Mouse (Mus musculus): ENCODE data around the gene P2ry12.

P2ry12 gene

DNA sequence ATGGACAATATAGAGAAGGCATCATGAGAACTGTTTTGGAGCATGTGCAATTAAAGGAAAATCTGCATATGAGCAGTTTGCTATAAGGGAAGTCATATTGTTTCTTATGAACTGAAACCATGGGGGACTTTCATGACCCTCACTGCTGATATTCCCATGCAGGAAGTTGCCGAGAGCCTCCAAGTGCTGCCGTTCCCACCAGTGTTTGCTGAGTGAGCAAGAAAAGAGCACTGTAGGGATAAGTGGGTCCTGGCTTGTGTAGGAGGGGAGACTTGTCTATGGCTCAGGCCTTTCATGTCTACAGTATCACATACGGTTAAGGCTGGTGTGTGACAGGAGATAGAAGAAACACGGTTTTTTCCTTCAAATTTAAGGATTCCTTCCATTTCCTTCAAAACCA lies 77.0 kb downstream of the P2ry12 start:
- no peak for DNase-seq (ENCODE audit: low spot score)

DNA sequence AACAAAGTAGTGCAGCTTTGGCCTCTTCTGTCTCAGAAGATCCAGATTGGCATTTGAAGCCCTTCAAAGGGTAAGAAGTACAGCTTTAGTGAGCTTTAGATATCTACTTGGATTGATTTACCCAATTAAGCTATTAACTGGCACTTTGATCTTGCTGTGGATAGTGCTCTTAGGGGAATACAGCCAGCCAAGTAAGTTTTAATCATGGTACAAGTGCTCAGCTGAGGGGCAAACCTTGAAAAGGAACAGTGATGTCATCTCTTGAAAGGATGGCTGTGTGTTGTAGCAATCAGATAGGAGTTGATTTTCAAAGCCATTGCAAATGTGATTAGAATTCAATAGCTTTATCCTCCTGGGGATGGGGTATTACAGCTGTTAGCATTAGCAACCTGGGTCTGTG lies 80.5 kb downstream of the P2ry12 start:
- DNase-seq (ENCODE audit: low spot score): no peak

DNA sequence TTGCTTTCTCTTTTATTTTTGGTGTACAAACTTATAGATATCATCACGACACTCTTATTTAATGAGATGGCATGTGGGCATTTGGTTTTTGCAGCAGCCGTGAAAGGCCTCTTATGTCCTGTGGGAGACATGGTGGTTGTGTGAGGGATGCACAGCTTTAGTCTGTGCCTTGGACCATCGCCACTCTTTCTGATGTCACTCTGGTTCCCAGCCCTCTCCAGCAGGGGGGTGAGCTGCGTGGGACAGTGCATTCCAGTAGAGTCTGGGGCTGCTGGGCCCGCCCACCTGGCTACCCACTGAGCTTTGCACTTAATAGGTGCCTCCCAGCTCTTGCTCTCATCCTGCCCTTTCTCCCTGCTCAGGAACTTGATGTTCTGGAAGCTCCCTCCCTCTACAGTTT lies 81.5 kb downstream of the P2ry12 start:
- DNase-seq (ENCODE audit: low spot score): no peak

DNA sequence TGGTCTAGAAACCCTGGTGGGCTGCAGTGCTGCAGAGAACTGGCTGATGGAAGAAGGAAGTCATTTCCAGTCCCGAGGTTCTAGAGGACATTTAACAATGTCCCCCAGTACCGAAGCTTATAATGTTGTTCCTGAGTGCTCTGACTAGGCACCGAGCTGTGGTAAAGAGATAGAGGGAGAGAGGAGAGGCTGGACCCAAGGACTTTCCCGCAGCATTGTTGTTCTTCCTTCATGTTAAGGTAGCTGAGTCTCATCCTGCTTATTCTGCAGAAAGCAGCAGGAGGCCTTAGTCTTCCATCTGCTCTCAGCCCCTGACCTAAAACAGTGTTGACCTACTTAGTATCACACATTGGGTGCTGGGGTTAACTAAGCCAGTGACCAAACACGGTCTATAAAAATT lies 85.8 kb downstream of the P2ry12 start:
- no peak for DNase-seq (ENCODE audit: low spot score)

DNA sequence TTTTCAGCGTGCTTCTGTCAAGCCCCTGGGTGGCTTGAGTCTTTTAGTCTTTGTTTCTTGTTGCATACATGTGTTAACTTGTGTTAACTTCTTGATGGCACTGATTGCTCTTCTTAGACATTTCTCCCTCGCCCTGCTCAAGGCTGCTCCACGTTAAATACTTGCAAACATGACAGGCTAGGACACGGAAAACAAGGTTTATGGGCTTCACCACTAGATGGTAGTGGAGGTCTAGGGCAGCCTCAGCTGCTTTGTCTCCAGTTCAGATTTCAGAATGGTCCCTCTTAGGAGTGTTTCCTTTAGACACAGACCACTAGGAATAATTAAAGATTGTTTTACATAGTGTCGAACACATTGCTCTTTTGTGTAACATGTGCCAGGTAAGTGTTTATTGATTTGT lies 87.4 kb downstream of the P2ry12 start:
- peak; percentile 78 for DNase-seq (ENCODE audit: low spot score)

DNA sequence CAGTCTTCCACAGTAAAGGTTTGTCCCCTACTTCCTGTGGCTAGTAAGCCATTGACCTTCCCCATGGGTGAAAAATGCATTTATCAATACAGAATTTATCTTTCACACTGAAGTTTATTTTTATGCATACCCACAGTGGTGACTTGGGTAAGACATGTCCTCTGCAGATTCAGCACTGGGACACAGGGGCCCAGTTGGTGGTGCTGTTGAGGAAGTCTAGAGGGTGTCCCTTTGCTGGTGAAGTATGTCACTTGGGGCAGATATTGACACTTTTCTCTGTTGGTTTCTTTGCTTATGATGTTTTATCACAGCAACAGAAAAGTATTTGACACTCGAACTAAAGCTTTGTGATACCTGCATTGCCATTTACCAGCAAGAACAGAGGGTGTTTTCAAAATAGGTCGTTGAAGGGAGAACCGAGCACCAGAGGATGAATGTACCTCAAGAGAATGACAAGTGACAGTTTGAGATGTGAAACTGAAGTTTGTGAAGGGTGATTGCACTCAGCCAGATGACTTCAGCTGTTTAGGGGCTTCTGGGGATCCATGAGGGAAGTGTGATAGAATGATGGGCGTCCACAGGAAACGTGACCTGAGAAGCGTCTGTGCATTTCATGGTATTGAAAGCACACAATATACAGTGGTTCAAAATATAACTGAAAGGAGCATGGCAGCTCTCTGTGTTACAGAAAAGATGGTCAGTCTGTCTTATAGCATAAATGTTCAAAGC lies 88.1 kb downstream of the P2ry12 start:
- DNase-seq (ENCODE audit: low spot score): no peak

DNA sequence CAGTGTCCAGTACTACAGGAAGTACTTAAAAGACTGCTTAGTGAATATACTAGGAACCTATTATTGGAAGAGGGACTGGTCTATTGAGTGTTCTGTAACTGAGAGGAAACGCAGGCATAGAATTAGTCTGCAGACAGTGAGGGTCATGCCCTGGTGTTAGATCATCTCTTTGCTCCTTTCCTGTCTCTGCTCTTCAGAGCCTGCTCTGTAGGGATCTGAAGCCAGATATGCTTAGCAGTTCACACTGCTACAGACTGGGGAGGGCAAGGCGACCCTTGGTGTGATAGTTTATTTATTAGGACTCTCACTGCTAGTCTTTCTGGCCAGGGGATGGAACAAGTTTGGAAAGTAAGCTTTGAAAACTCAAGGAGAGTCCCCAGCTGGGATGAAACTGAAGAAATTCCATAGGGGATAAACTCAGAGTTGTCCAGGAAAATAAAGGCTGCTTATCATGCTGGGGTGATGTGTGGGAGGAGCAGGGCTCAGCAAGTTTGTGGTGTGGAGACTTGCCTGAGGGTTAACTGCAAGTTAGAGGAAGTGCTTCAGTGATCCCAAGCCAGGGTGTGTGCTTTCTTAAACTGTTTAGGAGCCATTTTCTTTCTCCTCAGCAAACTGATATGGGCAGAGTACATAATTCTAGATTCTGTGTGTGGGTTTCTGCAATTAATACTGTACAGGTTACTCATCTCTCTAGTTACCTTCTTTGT lies 92.6 kb downstream of the P2ry12 start:
- peak; percentile 7 for DNase-seq (ENCODE audit: low spot score)

DNA sequence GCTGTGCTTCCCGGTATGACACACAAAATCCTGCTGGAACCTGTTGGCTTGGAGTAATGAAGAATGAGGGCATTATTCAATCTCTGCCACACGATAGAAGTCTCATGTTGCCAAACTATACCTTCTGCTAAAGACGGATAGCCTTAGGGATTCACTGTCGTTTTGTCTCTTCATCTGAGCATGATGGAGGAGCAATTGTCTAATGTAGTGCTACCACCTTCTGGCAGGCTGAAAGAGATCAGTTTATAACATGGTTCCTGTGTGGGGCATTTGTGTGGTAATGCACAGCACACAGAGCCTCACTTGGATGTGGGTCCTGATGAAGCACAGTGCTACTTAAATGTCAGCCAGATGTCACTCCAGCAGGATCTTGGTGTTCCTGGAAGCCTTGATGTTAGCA lies 93.5 kb downstream of the P2ry12 start:
- DNase-seq (ENCODE audit: low spot score): peak; percentile 22

DNA sequence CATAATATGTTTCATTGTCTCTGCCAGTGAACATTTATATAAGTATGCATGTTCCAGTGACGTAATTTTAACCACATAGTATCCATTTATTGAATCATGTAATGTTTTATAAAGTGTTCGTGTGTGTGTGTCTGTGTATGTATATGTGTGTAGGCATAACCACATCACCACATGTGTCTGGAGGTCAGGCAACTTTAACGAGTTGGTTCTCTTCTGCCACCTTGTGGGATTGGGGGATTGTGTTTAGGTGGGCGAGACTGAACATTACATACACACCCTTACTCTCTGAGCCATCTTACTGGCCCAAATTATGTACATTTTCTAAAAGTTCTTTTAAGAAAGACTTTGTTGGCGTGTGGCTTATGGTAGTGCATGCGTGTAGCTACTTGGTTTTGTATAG lies 94.2 kb downstream of the P2ry12 start:
- no peak for DNase-seq (ENCODE audit: low spot score)

DNA sequence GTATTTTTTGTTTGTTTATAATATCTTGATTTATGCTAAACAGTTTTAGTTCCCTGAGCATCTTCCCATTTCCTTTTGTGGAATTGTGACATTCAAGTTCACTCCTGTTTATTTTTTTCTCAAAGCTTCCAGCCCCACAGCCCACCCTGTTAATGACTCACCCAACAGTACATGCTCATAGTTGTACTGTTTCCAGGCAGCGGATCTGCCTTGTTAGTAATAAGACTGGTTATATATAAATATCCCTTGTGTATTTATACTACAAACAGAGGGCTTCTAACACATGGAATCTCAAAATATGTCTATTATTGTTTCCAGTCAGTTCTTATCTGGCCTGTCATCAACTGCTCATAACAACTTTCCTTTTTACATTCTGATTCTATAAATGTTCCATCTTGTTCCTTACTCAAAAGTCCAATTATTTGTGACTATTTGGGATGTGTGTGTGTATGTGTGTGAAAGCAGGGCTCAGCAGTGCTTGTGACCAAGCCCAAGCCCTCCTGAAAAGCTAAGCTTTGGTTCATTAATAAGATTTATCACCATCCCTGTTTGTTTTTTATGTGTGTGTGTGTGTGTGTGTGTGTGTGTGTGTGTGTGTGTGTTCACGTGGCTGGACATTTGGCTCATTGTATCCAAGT lies 95.1 kb downstream of the P2ry12 start:
- DNase-seq (ENCODE audit: low spot score): no peak
